Mouse (Mus musculus): ENCODE data around the gene Eif4e. TPM values are rescaled to one million over a fixed set of nuclear protein-coding genes. Genes with fewer than 3 reads are reported as not detected.

Gene Eif4e
- total and polyA plus RNA-seq, 2 experiments from 2014 or later: 42.1 to 172 TPM

DNA sequence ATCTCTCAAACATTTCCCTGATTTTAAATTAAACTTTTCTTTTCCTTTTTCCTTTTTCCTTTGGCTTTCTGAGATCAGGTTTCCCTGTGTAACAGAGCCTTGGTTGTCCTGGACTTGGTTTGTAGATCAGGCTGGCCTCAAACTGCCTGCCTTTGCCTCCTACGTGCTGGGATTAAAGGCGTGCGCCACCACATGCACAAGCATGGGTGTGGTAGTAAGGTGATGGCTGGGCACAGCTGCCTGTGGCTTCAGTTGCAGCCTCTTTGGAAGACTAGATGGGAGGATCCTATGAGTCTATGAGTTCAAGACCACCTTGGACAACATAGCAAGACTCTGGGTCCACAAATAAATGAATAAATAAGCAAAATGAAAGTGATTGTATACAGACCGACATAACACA is 2.0 kb upstream of the Eif4e start:
- ATAC-seq (ENCODE audit: insufficient read depth, low read depth): no peak

DNA sequence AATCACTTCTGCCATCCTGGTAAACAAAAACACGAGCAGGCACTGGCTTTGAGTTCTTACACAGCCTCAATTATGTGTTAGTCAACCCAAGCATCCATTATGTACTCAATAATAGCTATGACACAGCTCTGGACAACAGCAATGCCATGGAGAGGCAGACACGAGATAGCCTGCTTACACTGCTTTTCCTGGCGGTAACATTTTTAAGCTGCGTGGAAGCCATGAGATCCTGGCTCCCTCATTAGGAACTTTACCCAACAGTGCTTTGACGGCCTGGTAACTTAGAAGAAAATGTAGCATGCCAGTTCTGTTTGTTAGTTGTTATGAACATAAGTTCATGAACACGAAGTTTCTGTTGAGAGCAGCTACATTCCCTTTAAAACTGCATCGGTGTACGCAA is 485 bp upstream of the Eif4e start:
- Histone ChIP-seq H3K27ac (ENCODE audit: low read depth) (no peak overlapping the region), H3K4me3 (ENCODE audit: low read depth, low read length) (no peak overlapping the region), H3K4me2 (ENCODE audit: low read depth, low read length) (no peak overlapping the region), H3K9me3 (replicated peaks; ENCODE audit: control insufficient read depth, low read length) (no peaks in the 10 kb centered on the region), H3K9ac (replicated peaks; ENCODE audit: low read depth, low read length) (no peak overlapping the region), H3K36me3 (replicated peaks; ENCODE audit: control insufficient read depth, insufficient read depth, low read length) (no peaks in the 10 kb centered on the region), H3K4me1 (ENCODE audit: control insufficient read depth, insufficient read depth) (peaks cover 22% of the 10 kb centered on the region), H3K27me3 (ENCODE audit: control insufficient read depth, insufficient read depth, low read length) (no peaks in the 10 kb centered on the region)
- 69% methylated on average over 8 of the region's 8 CpGs for WGBS
- no peak for TF ChIP-seq EP300 (IDR thresholded peaks at IDR 0.05; ENCODE audit: low read depth)
- TF ChIP-seq CTCF (IDR thresholded peaks at IDR 0.05; ENCODE audit: low read depth): no peak
- ATAC-seq (ENCODE audit: insufficient read depth, low read depth) (no peak), DNase-seq (ENCODE audit: low spot score) (no peak)

More for the DNA sequence above, 2.0 kb upstream of the Eif4e start:
- Histone ChIP-seq H3K4me2 (ENCODE audit: low read depth, low read length) (no peak overlapping the region), H3K27ac (ENCODE audit: low read depth) (no peak overlapping the region), H3K9me3 (replicated peaks; ENCODE audit: control insufficient read depth, low read length) (no peaks in the 10 kb centered on the region), H3K27me3 (ENCODE audit: control insufficient read depth, insufficient read depth, low read length) (no peaks in the 10 kb centered on the region), H3K4me3 (ENCODE audit: low read depth, low read length) (no peak overlapping the region), H3K9ac (replicated peaks; ENCODE audit: low read depth, low read length) (no peak overlapping the region), H3K4me1 (ENCODE audit: control insufficient read depth, insufficient read depth) (0 out of 2 replicates have a peak, but pooled peaks cover 13% of the 10 kb centered on the region), H3K36me3 (replicated peaks; ENCODE audit: control insufficient read depth, insufficient read depth, low read length) (no peaks in the 10 kb centered on the region)
- TF ChIP-seq EP300 (IDR thresholded peaks at IDR 0.05; ENCODE audit: low read depth) (no peak), CTCF (IDR thresholded peaks at IDR 0.05; ENCODE audit: low read depth) (no peak)
- 92% methylated on average over 4 of the region's 4 CpGs for WGBS
- no peak for DNase-seq (ENCODE audit: low spot score)

DNA sequence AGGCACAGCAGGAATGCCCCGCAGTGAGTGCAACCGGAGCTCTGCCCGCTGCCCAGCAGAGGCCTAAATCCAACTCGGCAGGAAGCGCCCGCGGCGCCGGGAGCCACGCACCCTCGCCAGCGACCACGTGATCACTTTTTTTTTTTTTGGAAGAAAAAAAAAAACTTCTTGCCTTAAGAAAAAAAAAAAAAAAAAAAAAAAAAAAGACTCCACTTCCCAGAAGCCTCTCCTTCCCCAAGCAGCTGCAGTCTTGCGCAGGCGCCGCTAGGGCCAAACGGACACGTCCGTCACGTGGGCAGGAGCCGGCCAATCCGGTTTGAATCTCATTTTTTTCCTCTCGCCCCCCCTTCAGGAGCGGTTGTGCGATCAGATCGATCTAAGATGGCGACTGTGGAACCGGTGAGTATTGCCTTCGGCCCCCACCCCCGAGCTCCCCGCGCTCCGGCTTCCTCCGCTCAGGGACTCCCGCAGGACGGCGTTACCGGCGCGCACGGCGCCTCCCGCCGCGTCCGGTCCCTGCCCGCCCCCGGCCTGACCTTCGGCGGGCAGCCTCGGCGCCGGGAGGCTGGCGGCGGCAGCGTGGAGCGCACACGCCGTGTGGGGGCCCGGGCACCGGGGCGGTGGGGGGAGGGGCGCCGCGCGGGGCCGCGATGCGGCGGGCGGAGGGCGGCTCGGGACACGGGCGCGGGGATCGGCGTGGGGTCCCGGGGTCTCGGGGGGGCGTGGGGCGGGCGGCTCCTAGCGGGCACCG is 1.1 kb downstream of the Eif4e start:
- H3K9ac ChIP-seq (replicated peaks; ENCODE audit: low read depth, low read length): peak overlapping the region; percentile 98
- no peaks in the 10 kb centered on the region for H3K9me3 ChIP-seq (replicated peaks; ENCODE audit: control insufficient read depth, low read length)
- TF ChIP-seq EP300 (IDR thresholded peaks at IDR 0.05; ENCODE audit: low read depth) (0 out of 2 replicates have a peak, but pooled peaks have one; percentile 39), CTCF (IDR thresholded peaks at IDR 0.05; ENCODE audit: low read depth) (no peak; the same call in 1 of the 2 replicates)
- H3K4me3 ChIP-seq (ENCODE audit: low read depth, low read length): peak overlapping the region; percentile 100
- H3K36me3 ChIP-seq (replicated peaks; ENCODE audit: control insufficient read depth, insufficient read depth, low read length): no peaks in the 10 kb centered on the region
- DNase-seq (ENCODE audit: low spot score) (peak; percentile 99), ATAC-seq (ENCODE audit: insufficient read depth, low read depth) (peak; percentile 94)
- H3K4me1 ChIP-seq (ENCODE audit: control insufficient read depth, insufficient read depth): peaks cover 23% of the 10 kb centered on the region
- peak overlapping the region; percentile 96 for H3K27ac ChIP-seq (ENCODE audit: low read depth)
- H3K4me2 ChIP-seq (ENCODE audit: low read depth, low read length): peak overlapping the region; percentile 99
- under 1% methylated on average over 63 of the region's 85 CpGs for WGBS
- H3K27me3 ChIP-seq (ENCODE audit: control insufficient read depth, insufficient read depth, low read length): no peaks in the 10 kb centered on the region

DNA sequence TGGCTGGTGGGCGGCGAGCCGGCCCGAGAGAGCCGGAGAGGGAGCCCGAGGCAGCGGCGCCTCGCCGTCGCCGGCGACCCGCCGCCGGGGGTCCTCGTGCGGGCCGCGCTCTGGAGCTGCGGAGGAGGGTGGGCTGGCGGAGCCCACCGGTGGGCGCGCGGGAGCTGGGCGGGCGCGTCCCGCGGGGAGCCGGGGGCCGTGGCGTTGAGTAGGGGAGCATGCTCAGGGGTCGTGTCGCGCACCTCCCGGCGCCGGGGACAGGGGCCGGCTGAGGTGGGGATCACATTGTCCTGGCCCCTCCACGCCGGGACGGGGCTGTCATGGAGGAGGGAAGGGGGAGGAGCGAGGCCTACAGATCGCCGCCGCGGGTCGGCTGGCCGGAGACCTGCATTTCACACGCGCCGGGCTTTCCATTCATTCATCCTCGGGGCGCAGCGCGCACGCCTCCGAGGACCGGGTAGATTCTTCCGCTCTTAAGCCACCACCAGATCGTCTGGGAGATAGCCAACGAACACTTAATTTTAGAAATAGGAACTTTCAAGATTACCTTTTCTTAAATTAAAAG is 1.8 kb downstream of the Eif4e start:
- Histone ChIP-seq H3K27ac (ENCODE audit: low read depth) (peak overlapping the region; percentile 93), H3K9me3 (replicated peaks; ENCODE audit: control insufficient read depth, low read length) (no peaks in the 10 kb centered on the region), H3K27me3 (ENCODE audit: control insufficient read depth, insufficient read depth, low read length) (no peaks in the 10 kb centered on the region), H3K4me2 (ENCODE audit: low read depth, low read length) (peak overlapping the region; percentile 93), H3K4me3 (ENCODE audit: low read depth, low read length) (peak overlapping the region; percentile 100), H3K36me3 (replicated peaks; ENCODE audit: control insufficient read depth, insufficient read depth, low read length) (no peaks in the 10 kb centered on the region), H3K4me1 (ENCODE audit: control insufficient read depth, insufficient read depth) (peaks cover 23% of the 10 kb centered on the region), H3K9ac (replicated peaks; ENCODE audit: low read depth, low read length) (peak overlapping the region; percentile 98)
- DNase-seq (ENCODE audit: low spot score) (peak; percentile 78), ATAC-seq (ENCODE audit: insufficient read depth, low read depth) (peak; percentile 68)
- WGBS: under 1% methylated on average over 48 of the region's 64 CpGs
- TF ChIP-seq CTCF (IDR thresholded peaks at IDR 0.05; ENCODE audit: low read depth) (no peak), EP300 (IDR thresholded peaks at IDR 0.05; ENCODE audit: low read depth) (no peak)

DNA sequence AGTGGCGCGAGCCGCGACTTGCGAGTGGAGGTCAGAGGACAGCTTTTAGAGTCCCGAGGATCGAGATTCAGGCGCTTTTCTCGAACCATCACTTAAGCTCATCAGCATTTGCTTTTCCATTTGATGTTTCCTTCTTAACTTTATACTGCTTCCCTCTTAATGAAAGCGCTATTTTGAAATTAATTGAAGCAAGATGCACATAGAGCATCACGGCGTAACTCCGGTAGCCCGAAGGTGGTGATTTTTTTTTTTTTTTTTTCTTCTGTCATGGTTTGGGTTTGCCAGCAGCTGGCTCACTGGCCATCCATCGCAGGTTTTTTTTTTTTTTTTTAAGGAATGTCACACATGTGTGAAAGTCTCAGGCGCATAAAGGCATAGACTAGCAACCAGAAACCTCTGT is 2.3 kb downstream of the Eif4e start:
- H3K9me3 ChIP-seq (replicated peaks; ENCODE audit: control insufficient read depth, low read length): no peaks in the 10 kb centered on the region
- 4% methylated on average over 16 of the region's 16 CpGs for WGBS
- peaks cover 23% of the 10 kb centered on the region for H3K4me1 ChIP-seq (ENCODE audit: control insufficient read depth, insufficient read depth)
- DNase-seq (ENCODE audit: low spot score): no peak
- H3K4me3 ChIP-seq (ENCODE audit: low read depth, low read length): peak overlapping the region; percentile 100
- no peak for ATAC-seq (ENCODE audit: insufficient read depth, low read depth)
- no peak overlapping the region; the same call in 1 of the 2 replicates for H3K27ac ChIP-seq (ENCODE audit: low read depth)
- H3K27me3 ChIP-seq (ENCODE audit: control insufficient read depth, insufficient read depth, low read length): no peaks in the 10 kb centered on the region
- H3K4me2 ChIP-seq (ENCODE audit: low read depth, low read length): peak overlapping the region; percentile 93
- peak overlapping the region; percentile 98; the same call in 1 of the 2 replicates for H3K9ac ChIP-seq (replicated peaks; ENCODE audit: low read depth, low read length)
- no peak for TF ChIP-seq CTCF (IDR thresholded peaks at IDR 0.05; ENCODE audit: low read depth)
- no peak for TF ChIP-seq EP300 (IDR thresholded peaks at IDR 0.05; ENCODE audit: low read depth)
- H3K36me3 ChIP-seq (replicated peaks; ENCODE audit: control insufficient read depth, insufficient read depth, low read length): no peaks in the 10 kb centered on the region
